Mouse (Mus musculus): ENCODE measurements at regions not wholly inside any gene's neighbourhood (a gene's known extent, or its start where the extent isn't known, plus 50 kb on each side); places are given as distances from the start of the nearest gene placed in this dataset.

DNA sequence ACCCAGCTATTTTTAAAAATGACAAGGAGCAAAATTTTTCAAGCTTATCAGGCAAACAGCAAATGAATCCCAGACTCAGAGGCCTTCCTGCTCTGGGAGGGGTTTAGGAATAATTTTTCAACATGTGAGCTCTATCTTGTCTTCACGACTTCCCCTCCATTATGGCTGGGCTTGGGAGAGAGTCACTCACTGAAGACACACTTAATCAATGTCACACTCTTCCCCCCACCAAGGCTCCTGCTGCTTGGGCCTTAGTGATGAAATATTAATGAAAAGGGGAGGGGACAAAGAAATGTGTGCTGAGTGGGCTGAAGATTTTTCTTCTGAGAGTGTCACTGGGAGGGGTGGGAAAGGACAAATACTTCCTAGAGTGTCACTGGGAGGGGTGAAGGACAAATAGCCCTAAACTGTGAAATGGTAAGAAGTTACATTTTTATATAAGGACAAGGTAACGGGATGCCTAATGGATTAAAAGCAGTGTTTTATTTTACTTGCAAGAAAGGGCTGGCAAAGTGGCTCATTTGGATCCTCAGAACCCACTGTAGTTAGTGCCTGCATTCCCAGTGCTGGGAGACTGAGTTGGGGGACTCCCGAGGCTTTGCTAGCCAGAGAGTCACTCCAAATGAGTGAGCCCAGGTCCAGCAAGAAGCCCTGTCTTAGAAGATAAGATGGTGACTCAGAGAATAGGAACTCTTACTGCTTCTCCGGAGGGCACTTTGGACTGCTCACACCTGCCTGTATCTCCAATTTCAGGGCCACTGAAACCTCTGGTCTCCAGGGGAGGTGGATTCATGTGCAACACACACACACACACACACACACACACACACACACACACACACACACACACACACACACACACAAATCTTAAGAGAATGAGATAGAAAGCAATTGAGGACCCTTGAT is 258.5 kb downstream of the Sox11 start:
- TF ChIP-seq CEBPB (IDR thresholded peaks at IDR 0.05; ENCODE audit: low read depth) (no peak), CTCF (IDR thresholded peaks at IDR 0.05; ENCODE audit: control insufficient read depth, insufficient read depth, insufficient read length) (no peak), MAX (IDR thresholded peaks at IDR 0.05) (no peak)
